Mouse (Mus musculus) adrenal gland, adult 2 months (tissue): Measurements from ENCODE around the gene Clp1. TPM values are rescaled to one million over a fixed set of nuclear protein-coding genes. Genes with fewer than 3 reads are reported as not detected.
A peak's percentile ranks its signal among the peaks of the same experiment; 100 is the strongest.

Source experiments
- DNase-seq: peaks from one replicate; pipeline ENCODE4 v3.0.0; 2021
- long read RNA-seq: library from polyadenylated mRNA; stranded (forward); transcript quantifications from one replicate; pipeline ENCODE4 v2.0.0, GENCODE M21; 2021
- polyA plus RNA-seq: library from polyadenylated mRNA; depleted of rRNA; stranded (reverse); fragments of >200 nt; gene quantifications from 2 replicates; pipeline ENCODE4 v1.2.3, GENCODE M21; 2012; rRNA removed
- total RNA-seq, 2 experiments: library from RNA; stranded (reverse); gene quantifications; 2 replicates each; pipeline ENCODE4 v1.2.3; 2021

Clp1 gene
- 10 to 100 TPM; 11.4 to 16.8 TPM for total RNA-seq
- 5.1 and 5.3 TPM in 2 replicates for polyA plus RNA-seq
- long read RNA-seq, transcript Clp1-201 (3 exons, 1,912 nt), result major isoform, 18 of 19 reads
- long read RNA-seq, partial matches to known transcripts, result 0 of 19 reads
- long read RNA-seq, other reads (novel, unspliced or antisense), result 0 of 19 reads

DNA sequence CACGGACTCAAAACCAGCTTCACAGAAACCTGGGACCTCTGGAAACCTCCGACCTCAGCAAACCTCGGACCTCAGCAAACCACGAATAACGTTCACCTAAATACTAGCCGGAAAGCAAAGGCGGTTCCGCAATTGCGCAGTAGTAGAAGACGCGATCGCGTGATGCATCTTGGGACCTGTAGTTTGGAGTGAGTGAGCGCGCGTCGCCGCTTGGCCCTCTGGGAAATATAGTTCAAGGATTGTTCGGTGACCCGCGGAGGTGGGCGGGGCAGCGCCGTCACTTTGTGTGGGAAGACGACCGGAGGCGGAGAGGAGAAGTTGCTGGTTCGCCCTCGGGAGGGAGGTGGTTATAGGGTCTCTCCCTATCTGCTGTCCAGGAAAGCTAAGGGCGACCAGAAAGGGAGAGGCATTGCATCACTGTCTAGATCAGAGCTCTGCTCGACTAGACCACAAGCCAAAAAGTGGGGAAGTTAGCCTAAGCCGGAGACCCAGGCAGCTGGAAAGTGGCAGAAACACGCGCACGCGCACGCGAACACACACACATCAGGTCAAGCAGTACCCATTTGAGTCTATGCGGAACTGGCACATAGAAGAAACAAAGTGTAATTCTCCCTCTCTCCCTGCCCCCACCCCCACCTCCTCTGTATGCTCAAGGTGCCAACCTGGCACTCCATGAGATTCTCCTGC is at the start of gene Clp1:
TSS of gene Clp1 (minus strand) at position 179 of the 687 bp plus-strand sequence.
- peak; percentile 97 for DNase-seq

GRCm38 (mm10) chr2:84775665-84776064 is 48.5 kb upstream of the Clp1 start:
- no peak for DNase-seq

GRCm38 (mm10) chr2:84775241-84775640 is 48.1 kb upstream of the Clp1 start, which contains the start of gene Serping1:
Gene Serping1 (minus strand): TSS chr2:84775444.
- no peak for DNase-seq

GRCm38 (mm10) chr2:84774751-84775150 is 47.6 kb upstream of the Clp1 start:
- peak; percentile 63 for DNase-seq

DNA sequence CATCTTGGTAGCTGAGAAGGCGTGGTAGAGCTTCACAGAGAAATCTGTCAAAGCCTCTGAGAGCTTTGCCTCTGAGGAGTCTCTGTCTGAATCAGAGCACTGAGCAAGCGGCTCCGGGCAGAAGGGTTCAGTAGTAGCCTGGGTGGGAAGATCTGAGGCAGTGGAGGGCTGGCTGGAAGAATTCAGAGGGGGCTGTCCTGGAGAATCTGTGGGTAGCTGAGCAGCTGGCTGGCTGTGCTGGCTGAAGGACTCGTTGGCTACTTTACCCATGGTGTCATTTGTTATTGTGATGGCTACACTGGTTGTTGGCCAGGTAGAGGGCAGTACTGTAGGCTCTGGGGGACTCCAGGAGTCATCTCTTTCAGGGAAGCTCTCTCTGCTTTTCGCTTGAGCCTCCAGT is 46.0 kb upstream of the Clp1 start:
- no peak for DNase-seq

DNA sequence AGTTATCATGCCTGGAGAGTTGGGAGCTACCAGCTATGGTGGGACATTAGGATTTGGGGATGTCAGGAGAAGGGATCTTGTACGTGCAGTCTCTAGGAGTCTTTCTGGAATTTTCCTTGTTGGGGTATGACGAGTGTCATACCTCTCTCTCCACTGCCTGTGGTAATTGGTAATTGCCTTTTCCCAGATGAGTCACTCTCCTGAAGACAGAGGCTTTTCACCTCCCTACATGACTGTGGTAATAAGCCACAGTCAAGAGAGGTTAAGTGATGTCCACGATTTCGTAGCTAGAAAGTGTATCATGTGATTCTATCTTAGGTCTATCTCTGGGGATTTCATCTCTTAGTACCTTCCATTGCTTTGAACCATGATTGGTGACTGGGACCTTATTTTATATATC is 45.3 kb upstream of the Clp1 start:
- no peak for DNase-seq

GRCm38 (mm10) chr2:84770501-84770900 is 43.4 kb upstream of the Clp1 start:
- no peak for DNase-seq

DNA sequence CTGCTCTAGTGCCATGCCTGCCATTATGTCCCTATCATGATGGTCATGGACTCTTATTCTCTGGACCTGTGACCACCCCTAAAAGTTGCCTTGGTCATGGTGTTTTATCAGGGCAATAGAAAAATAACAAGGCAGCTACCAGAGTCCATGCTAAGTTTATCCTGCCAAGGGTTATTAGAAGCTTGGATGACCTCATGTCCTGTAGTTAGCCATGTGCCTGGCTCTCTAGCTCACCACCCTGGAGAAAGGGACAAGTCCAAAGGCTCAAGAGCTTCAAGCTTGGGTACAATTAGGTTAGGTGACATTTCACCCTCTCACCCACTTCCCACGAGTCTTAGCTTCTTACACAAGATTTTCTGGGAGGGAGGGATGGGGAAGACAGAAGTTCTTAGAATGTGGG is 35.7 kb upstream of the Clp1 start:
- DNase-seq, result no peak

DNA sequence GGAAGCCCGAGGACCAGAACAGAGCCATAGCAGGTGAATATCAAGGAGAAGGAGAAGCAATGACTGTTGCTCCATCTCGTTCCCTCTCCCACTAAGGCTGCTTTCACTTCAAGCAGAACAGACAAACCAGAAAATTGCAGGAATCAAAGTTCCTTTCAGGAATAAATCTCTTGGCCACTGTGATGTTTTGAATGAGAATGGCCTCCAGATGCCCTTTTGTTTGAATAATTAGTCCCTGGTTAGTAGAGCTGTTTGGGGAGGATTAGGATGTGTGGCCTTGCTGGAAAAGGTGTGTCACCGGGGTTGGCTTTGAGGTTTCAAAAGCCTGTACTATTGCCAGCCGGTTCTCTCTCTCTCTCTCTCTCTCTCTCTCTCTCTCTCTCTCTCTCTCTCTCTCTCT is 35.1 kb upstream of the Clp1 start:
- no peak for DNase-seq

- no peak for DNase-seq
Measured at GRCm38 (mm10) chr2:84761840-84762239, 34.7 kb upstream of the Clp1 start.

- DNase-seq, result no peak
Measured at GRCm38 (mm10) chr2:84761309-84761708, 34.2 kb upstream of the Clp1 start.

- no peak for DNase-seq
Measured at GRCm38 (mm10) chr2:84760777-84761176, 33.6 kb upstream of the Clp1 start.

GRCm38 (mm10) chr2:84758542-84759127 is 31.5 kb upstream of the Clp1 start:
- DNase-seq, result no peak

DNA sequence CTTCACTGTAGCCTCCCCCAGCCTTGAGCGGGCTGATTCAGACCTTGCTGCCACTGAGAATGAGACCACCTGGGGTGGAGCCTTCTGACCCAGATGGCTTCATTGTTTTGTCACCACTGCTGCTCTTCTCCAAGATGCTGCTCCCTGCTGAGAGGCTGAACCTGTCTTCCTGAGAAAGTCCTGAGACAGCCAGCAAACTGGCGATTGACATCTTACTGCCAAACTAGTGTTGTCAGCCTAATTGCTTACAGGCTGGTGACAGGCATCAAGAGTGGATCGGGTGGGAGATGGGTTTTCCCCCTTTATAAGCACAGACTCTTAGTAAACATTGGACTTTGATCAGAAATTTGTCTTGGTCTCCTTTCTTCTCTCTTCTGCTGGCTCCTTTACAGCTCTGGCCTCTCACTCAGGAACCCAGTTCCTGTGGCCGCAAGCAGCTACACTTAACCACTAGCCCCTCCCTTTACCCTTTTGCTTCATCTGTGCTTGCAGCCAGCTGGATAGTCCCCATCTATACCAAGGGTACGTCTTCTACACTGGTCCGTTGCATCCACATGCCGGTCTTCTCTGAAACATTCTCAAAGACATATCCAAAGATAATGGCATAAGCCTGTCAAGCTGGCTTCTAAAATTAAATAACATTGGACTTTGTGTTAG is 30.0 kb upstream of the Clp1 start:
- DNase-seq, result no peak

- DNase-seq, result no peak
Measured at GRCm38 (mm10) chr2:84756245-84756644, 29.1 kb upstream of the Clp1 start.

DNA sequence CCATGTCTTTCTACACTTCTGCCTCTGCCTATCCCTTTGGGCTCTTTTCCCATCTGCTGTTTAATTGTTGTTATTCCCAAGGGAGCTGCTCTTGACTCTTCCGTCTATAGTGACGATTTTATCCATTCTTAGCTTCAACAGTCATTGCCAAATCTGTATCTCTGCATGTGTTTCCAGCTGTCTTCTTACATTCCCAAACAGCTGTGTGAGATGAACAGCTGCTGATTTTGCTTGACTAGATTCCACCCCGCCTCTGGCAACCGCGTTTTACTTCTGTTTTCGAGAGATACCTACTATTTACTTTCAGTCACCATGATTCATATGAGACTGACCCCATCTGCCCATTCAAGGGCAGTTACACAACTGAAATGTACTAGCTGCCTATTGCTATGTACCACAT is 23.0 kb upstream of the Clp1 start:
- DNase-seq, result no peak

DNA sequence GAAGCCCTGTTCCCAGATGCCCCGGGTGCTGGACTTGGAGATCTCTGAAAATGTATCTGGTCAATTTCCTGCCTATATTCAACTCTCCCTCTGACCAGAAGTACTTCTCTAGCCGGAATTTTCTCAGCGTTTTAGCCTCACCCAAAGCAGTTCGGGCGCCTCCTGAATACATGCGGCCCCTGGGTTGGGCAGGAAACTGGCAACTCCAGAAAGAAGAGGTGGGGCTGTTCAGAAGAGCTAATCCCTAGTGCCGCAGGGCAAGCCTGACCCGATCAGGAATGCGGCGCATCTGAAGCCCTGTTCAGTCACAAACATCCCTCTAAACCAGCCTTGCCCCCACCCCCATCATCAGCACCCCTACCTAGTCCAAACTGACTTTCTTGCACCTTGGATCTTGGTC is 17.0 kb upstream of the Clp1 start:
- DNase-seq, result no peak

DNA sequence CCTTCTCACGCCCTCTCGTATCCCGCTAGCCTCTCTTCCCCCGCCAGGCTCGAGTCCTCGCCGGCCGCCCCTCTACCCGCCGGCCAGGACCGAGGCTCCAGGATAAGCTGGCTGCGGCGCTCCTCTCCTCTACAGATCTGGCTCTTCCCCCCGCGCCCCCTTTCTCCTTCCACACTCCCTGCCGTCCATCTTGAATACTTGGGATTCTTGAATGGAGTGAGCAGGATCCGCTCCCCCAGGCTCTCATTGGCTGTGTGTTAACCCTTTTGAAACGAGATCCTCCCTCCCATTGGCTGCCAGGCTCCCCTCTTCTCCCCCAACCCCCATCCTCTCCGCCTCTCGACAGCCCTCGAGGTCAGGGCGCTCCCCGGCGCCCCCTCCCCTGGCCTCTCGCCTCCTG is 16.4 kb upstream of the Clp1 start, which contains the start of gene Gm19426:
TSS of gene Gm19426 (minus strand) at position 95 of the 400 bp plus-strand sequence.
- DNase-seq, result peak; percentile 81

DNA sequence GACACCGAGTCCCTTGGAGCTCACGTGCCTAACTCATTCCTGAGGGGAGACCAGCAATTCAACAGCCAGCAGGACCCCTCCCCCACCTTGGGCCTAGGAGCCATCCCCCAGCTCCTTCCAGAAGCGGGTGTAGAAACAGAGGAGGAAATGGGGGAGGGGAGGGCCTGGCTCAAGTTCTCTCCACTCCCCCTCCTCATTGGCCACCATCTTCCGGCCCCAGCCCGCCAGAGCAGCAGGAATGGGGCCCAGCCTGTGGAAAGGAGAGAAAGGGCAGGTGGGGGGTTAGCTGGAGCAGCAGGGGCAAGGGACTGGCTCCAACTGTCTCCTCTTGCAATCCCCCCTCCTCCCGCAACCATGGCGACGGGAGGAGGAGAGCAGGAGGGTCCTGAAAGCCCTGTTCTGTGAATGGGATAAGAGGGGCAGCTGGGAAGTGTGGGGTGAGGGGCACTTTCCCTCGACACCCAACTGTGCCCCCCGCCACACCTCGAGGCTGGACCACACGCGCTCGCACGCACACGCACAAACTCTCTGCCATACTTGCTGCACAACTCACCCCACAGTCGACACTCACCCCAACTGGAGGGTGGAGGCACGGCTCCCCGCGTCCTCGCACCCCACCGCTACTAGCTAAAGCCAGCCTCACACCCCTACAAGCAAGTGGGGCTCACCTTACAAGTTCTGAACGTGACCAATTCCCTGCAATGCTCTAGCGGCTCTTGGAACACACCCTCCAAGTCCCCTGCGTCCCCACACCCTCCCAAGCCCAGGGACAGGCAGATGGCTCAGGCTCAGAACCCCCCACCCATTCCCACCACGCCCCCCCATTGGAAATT is 15.5 kb upstream of the Clp1 start:
- peak; percentile 35 for DNase-seq

DNA sequence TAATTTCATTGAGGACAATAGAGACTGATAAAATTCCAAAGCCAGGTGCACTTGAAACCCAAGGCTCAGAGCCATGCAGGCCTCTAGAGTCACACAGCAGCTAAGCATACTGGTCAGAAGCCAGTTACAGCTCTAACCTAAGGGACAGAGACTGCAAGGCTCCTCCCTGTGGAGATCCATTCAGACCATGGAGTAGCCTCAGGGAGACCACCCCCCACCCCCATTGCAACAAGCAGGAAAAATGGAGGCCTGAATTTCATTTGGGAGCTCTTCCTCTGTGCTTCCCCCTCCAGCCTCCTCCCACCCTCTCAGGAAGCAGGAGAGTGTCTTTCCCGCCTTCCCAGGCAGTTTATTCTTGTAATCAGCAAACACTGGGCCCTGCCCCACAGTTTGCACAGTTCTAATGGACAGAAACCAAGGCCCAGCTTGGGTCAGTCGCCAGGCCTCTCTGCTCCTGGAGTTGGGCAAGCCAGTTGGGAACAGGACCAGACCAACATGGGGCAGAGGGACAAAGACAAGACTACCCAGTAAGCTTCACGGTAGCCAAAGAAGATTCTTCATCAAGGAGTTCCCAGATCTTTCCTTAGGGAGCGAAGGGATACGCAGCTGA is 14.8 kb upstream of the Clp1 start:
- DNase-seq, result peak; percentile 44

- DNase-seq, result no peak
Measured at GRCm38 (mm10) chr2:84740608-84741333, 13.6 kb upstream of the Clp1 start.
